Mouse (Mus musculus) liver, adult 2 months (tissue): Measurements from ENCODE around the gene Rrn3.

ENCODE experiments used
- CTCF ChIP-seq: fragments of 200-500 bp; IDR thresholded peaks from 2 replicates; pipeline ENCODE4 v1.5.1; 2011; ENCODE audit warnings: low read depth, low read length, control low read depth
- POLR2A ChIP-seq: fragments of 200-500 bp; IDR thresholded peaks from 2 replicates; pipeline ENCODE4 v1.6.1; 2011; ENCODE audit warnings: low read length, control low read depth; ENCODE audit not compliant: insufficient read depth; ENCODE audit errors: extremely low read depth

- no peak for TF ChIP-seq CTCF
- TF ChIP-seq POLR2A, result no peak
These were observed 60.4 kb downstream of the Rrn3 start for GRCm38 (mm10) chr16:13840956-13841355.
